Mouse (Mus musculus) E14TG2a.4 (cell line): ENCODE measurements around the gene Fjx1.

ENCODE experiments used
- CTCF ChIP-seq: conservative IDR thresholded peaks from 2 replicates; pipeline ENCODE4 v1.5.1; 2014; ENCODE audit warnings: low read length
- NANOG ChIP-seq: IDR thresholded peaks from 2 replicates; pipeline ENCODE4 v1.6.1; 2014; ENCODE audit warnings: borderline replicate concordance, low read length, mixed read lengths
- POU5F1 ChIP-seq: IDR thresholded peaks from 2 replicates; pipeline ENCODE4 v1.6.1; 2014; ENCODE audit warnings: low read length, borderline replicate concordance

DNA sequence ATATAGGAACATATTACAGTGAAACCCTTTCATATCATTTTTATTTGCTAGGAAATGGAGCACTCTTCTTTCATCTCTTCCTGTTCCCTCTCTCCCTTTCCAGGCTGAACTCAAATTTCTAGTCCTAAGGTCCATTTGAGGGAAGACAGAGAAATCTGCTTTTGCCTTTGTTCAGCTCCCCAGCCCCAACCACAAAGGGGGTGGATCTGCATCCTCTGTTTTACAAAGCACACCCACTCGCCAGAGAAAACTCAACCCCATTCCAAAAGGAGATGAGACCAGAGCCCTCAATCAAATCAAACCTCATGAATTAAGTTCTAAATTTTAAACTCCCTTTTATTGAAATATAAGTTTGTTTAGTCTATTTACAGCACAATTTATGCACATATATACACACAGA, 3.2 kb downstream of the Fjx1 start:
- no peak for TF ChIP-seq CTCF
- no peak for TF ChIP-seq NANOG
- no peak for TF ChIP-seq POU5F1
